Mouse (Mus musculus) heart, embryonic 10.5 days (tissue): ENCODE data around the gene Galntl5. TPM values are rescaled to one million over a fixed set of nuclear protein-coding genes. Genes with fewer than 3 reads are reported as not detected.
A peak's percentile ranks its signal among the peaks of the same experiment; 100 is the strongest.
"Not testable (repeated sequence)": the region's sequence is repeated elsewhere in the genome, so short reads cannot be mapped to it uniquely, and the experiment has no call there.

Source experiments
- DNase-seq: peaks from one replicate; pipeline ENCODE4 v3.0.0-alpha.2; 2017; ENCODE audit warnings: low spot score
- H3K27ac ChIP-seq: fragments of 300-500 bp; sonication (generic); 2 replicates; pipeline ENCODE4 v1.5.1; 2016; ENCODE audit warnings: mild to moderate bottlenecking
- H3K27me3 ChIP-seq: fragments of 300-500 bp; sonication (generic); 2 replicates; pipeline ENCODE4 v1.6.1; 2016; ENCODE audit warnings: mild to moderate bottlenecking; ENCODE audit not compliant: poor library complexity, insufficient read depth, severe bottlenecking
- H3K36me3 ChIP-seq: fragments of 300-500 bp; sonication (generic); 2 replicates; pipeline ENCODE4 v1.6.1; 2016; ENCODE audit warnings: mild to moderate bottlenecking, moderate library complexity
- H3K4me1 ChIP-seq: fragments of 300-500 bp; sonication (generic); 2 replicates; pipeline ENCODE4 v1.6.1; 2016; ENCODE audit warnings: mild to moderate bottlenecking
- H3K4me3 ChIP-seq: fragments of 300-500 bp; sonication (generic); 2 replicates; pipeline ENCODE4 v1.5.1; 2016; ENCODE audit warnings: mild to moderate bottlenecking, moderate library complexity
- H3K9me3 ChIP-seq: fragments of 300-500 bp; sonication (generic); 2 replicates; pipeline ENCODE4 v1.6.1; 2016; ENCODE audit warnings: mild to moderate bottlenecking, moderate library complexity
- WGBS: fragments of 180-500 bp; shearing (Covaris S2); methylation state at CpG from one replicate; pipeline ENCODE4 v1.1.7; 2016; 5-methylcytosine and 5-hydroxymethylcytosine counted together
- polyA plus RNA-seq: library from polyadenylated mRNA; unstranded; fragments of >200 nt; fragmentation: Nextera tagmentation; extraction: Ambion mirVana; gene quantifications from 2 replicates; pipeline ENCODE4 v1.2.1, GENCODE M21; 2016

Galntl5 gene
- polyA plus RNA-seq, 1 experiment from 2014 or later: not detected

- 82% methylated on average over 3 of the region's 3 CpGs for WGBS
- H3K4me3 ChIP-seq: no peak overlapping the region
- H3K9me3 ChIP-seq: no peaks in the 10 kb centered on the region
- no peak overlapping the region for H3K27ac ChIP-seq
- no peaks in the 10 kb centered on the region for H3K27me3 ChIP-seq
- no peaks in the 10 kb centered on the region for H3K36me3 ChIP-seq
- DNase-seq: no peak
- H3K4me1 ChIP-seq: no peaks in the 10 kb centered on the region
Measured at GRCm38 (mm10) chr5:25165789-25166135, 15.5 kb upstream of the Galntl5 start.

- WGBS: 63% methylated on average over 4 of the region's 4 CpGs
Measured at GRCm38 (mm10) chr5:25166665-25167064, 14.6 kb upstream of the Galntl5 start.

GRCm38 (mm10) chr5:25177937-25178336, 3.3 kb upstream of the Galntl5 start:
- H3K4me1 ChIP-seq, H3K36me3 ChIP-seq, H3K9me3 ChIP-seq, H3K27me3 ChIP-seq, H3K4me3 ChIP-seq, DNase-seq, H3K27ac ChIP-seq: not testable (repeated sequence)
- 84% methylated on average over 5 of the region's 5 CpGs for WGBS

More at GRCm38 (mm10) chr5:25166665-25167064, 14.6 kb upstream of the Galntl5 start:
- H3K4me3 ChIP-seq: no peak overlapping the region
- no peaks in the 10 kb centered on the region for H3K36me3 ChIP-seq
- H3K27ac ChIP-seq: no peak overlapping the region
- H3K27me3 ChIP-seq: no peaks in the 10 kb centered on the region
- no peaks in the 10 kb centered on the region for H3K4me1 ChIP-seq
- H3K9me3 ChIP-seq: no peaks in the 10 kb centered on the region
- DNase-seq: no peak

GRCm38 (mm10) chr5:25178543-25178942, 2.7 kb upstream of the Galntl5 start:
- not testable (repeated sequence) for H3K36me3 ChIP-seq, H3K4me1 ChIP-seq, H3K27me3 ChIP-seq, H3K9me3 ChIP-seq, DNase-seq, H3K27ac ChIP-seq, H3K4me3 ChIP-seq
- 90% methylated on average over 4 of the region's 4 CpGs for WGBS

GRCm38 (mm10) chr5:25179284-25179683, 2.0 kb upstream of the Galntl5 start:
- H3K36me3 ChIP-seq: no peaks in the 10 kb centered on the region
- no peaks in the 10 kb centered on the region for H3K4me1 ChIP-seq
- no peaks in the 10 kb centered on the region for H3K9me3 ChIP-seq
- no peak overlapping the region for H3K27ac ChIP-seq
- no peak overlapping the region for H3K4me3 ChIP-seq
- WGBS: 90% methylated on average over 4 of the region's 4 CpGs
- no peaks in the 10 kb centered on the region for H3K27me3 ChIP-seq
- no peak for DNase-seq

GRCm38 (mm10) chr5:25179936-25180488, 1.2 kb upstream of the Galntl5 start:
- DNase-seq: no peak
- Histone ChIP-seq H3K4me1 (no peaks in the 10 kb centered on the region), H3K27me3 (no peaks in the 10 kb centered on the region), H3K27ac (no peak overlapping the region), H3K4me3 (no peak overlapping the region), H3K36me3 (no peaks in the 10 kb centered on the region), H3K9me3 (no peaks in the 10 kb centered on the region)
- 87% methylated on average over 3 of the region's 3 CpGs for WGBS

GRCm38 (mm10) chr5:25183595-25183994, 2.3 kb downstream of the Galntl5 start:
- H3K4me1 ChIP-seq: peaks cover 2% of the 10 kb centered on the region; the same call in 1 of the 2 replicates
- H3K9me3 ChIP-seq: no peaks in the 10 kb centered on the region
- WGBS: 84% methylated on average over 4 of the region's 4 CpGs
- DNase-seq: no peak
- no peak overlapping the region for H3K27ac ChIP-seq
- H3K36me3 ChIP-seq: no peaks in the 10 kb centered on the region
- no peaks in the 10 kb centered on the region for H3K27me3 ChIP-seq
- H3K4me3 ChIP-seq: no peak overlapping the region

GRCm38 (mm10) chr5:25184594-25184993, 3.3 kb downstream of the Galntl5 start:
- no peak for DNase-seq
- Histone ChIP-seq H3K4me3 (no peak overlapping the region), H3K36me3 (no peaks in the 10 kb centered on the region), H3K9me3 (no peaks in the 10 kb centered on the region), H3K4me1 (peaks cover 5% of the 10 kb centered on the region; the same call in 1 of the 2 replicates), H3K27me3 (no peaks in the 10 kb centered on the region), H3K27ac (no peak overlapping the region)
- WGBS: 47% methylated on average over 2 of the region's 2 CpGs

GRCm38 (mm10) chr5:25187727-25188126, 6.5 kb downstream of the Galntl5 start:
- no peaks in the 10 kb centered on the region for H3K9me3 ChIP-seq
- H3K4me3 ChIP-seq: no peak overlapping the region
- H3K4me1 ChIP-seq: peaks cover 5% of the 10 kb centered on the region; the same call in 1 of the 2 replicates
- no peaks in the 10 kb centered on the region for H3K27me3 ChIP-seq
- H3K36me3 ChIP-seq: no peaks in the 10 kb centered on the region
- H3K27ac ChIP-seq: no peak overlapping the region
- no peak for DNase-seq

GRCm38 (mm10) chr5:25188802-25189201, 7.5 kb downstream of the Galntl5 start:
- no peaks in the 10 kb centered on the region for H3K36me3 ChIP-seq
- 33% methylated on average over 1 of the region's 1 CpGs for WGBS
- peak; percentile 77 for DNase-seq

GRCm38 (mm10) chr5:25190521-25190920, 9.3 kb downstream of the Galntl5 start:
- Histone ChIP-seq H3K36me3 (no peaks in the 10 kb centered on the region), H3K4me3 (no peak overlapping the region), H3K27ac (no peak overlapping the region), H3K9me3 (no peaks in the 10 kb centered on the region), H3K4me1 (peaks cover 5% of the 10 kb centered on the region; the same call in 1 of the 2 replicates), H3K27me3 (no peaks in the 10 kb centered on the region)
- no peak for DNase-seq
- 88% methylated on average over 2 of the region's 2 CpGs for WGBS

More at GRCm38 (mm10) chr5:25188802-25189201, 7.5 kb downstream of the Galntl5 start:
- Histone ChIP-seq H3K9me3 (no peaks in the 10 kb centered on the region), H3K27ac (no peak overlapping the region), H3K27me3 (no peaks in the 10 kb centered on the region), H3K4me1 (peaks cover 5% of the 10 kb centered on the region; the same call in 1 of the 2 replicates), H3K4me3 (no peak overlapping the region)

- Histone ChIP-seq H3K9me3 (no peaks in the 10 kb centered on the region), H3K4me3 (no peak overlapping the region), H3K27me3 (no peaks in the 10 kb centered on the region), H3K4me1 (no peaks in the 10 kb centered on the region), H3K36me3 (no peaks in the 10 kb centered on the region), H3K27ac (no peak overlapping the region)
- 82% methylated on average over 1 of the region's 1 CpGs for WGBS
- no peak for DNase-seq
Measured at GRCm38 (mm10) chr5:25211872-25212271, 30.6 kb downstream of the Galntl5 start.

- not testable (repeated sequence) for H3K27me3 ChIP-seq, DNase-seq, H3K9me3 ChIP-seq
Measured at GRCm38 (mm10) chr5:25213216-25213615, 32.0 kb downstream of the Galntl5 start.

GRCm38 (mm10) chr5:25215006-25215405, 33.7 kb downstream of the Galntl5 start:
- H3K27ac ChIP-seq: no peak overlapping the region
- no peaks in the 10 kb centered on the region for H3K27me3 ChIP-seq
- no peak for DNase-seq
- WGBS: 75% methylated on average over 6 of the region's 6 CpGs
- no peaks in the 10 kb centered on the region for H3K36me3 ChIP-seq
- no peak overlapping the region for H3K4me3 ChIP-seq
- H3K9me3 ChIP-seq: no peaks in the 10 kb centered on the region
- H3K4me1 ChIP-seq: no peaks in the 10 kb centered on the region

More at GRCm38 (mm10) chr5:25213216-25213615, 32.0 kb downstream of the Galntl5 start:
- not testable (repeated sequence) for H3K4me3 ChIP-seq, H3K36me3 ChIP-seq, H3K27ac ChIP-seq, H3K4me1 ChIP-seq
